Mouse (Mus musculus): ENCODE results near the gene Bag5. TPM values are rescaled to one million over a fixed set of nuclear protein-coding genes. Genes with fewer than 3 reads are reported as not detected.
"Not testable (repeated sequence)": the region's sequence is repeated elsewhere in the genome, so short reads cannot be mapped to it uniquely, and the experiment has no call there.

Bag5 gene
- polyA plus RNA-seq, 1 experiment from 2014 or later, result 65.3 TPM

DNA sequence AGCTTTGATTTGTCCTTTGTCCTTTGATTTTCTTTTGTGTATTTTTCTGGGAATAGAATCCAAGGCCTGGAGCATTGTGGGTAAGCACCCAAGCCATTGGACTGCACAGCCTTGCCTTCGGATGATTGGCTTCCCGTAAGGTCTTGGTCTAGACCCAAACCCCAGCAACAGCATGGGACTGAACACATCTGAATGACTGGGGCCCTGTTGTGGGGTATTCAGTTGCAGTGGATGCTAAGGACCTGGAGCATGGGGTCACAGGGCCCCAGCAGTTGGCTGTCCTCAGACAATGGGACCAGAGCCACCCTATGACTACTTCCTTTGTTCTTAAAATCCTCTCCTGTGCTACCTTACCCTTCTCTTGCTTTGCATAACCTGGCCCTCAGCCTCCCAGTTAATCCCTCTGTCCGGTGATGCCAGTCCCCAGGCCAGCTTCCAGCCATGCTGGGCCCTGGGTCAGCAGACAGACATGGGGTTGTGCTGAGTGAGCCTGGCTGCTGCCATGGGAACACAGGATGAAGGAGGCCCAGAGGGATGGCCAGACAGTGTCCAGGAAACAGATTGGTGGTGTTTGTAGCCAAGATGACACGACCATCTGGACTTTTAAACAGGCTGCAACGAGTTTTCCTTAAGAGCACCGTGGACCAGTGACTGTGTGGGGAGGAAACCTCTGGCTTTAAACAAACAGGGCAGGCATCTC is 11.7 kb upstream of the Bag5 start:
- no peak overlapping the region for H3K9ac ChIP-seq (ENCODE audit: low read depth, low read length)
- peaks cover 5% of the 10 kb centered on the region; the same call in 1 of the 2 replicates for H3K36me3 ChIP-seq (ENCODE audit: control insufficient read depth, insufficient read depth, low read length)
- H3K27ac ChIP-seq (ENCODE audit: low read depth, low read length), result peak overlapping the region; percentile 68
- no peak overlapping the region for H3K4me3 ChIP-seq (ENCODE audit: low read length)
- WGBS, result 39% methylated on average over 6 of the region's 6 CpGs
- H3K4me1 ChIP-seq (ENCODE audit: control insufficient read depth, insufficient read depth, low read depth, low read length), result no peaks in the 10 kb centered on the region; the same call in 1 of the 2 replicates
- no peaks in the 10 kb centered on the region for H3K9me3 ChIP-seq (ENCODE audit: control insufficient read depth, low read length)
- H3K4me2 ChIP-seq (ENCODE audit: low read length), result no peak overlapping the region
- ATAC-seq, result peak; percentile 85
- no peaks in the 10 kb centered on the region for H3K27me3 ChIP-seq (replicated peaks; ENCODE audit: control insufficient read depth, insufficient read depth, low read length)

DNA sequence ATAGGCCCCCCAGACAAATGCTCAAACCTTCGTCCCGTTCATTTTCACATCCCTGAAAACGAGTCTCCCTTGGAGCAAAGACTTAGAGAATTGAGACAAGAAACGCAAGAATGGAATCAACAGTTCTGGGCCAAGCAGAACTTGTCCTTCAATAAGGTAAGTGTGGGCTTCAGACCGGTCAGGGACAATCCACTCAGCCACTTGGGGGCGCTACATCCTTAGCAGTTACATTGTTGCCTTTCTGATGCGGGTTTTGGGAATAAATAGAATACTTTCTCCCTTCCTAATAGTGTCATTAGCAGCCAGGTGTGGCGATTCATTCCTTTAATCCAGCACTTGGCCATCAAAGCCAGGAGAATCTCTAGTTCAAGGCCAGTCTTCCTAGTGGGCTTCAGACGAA is 9.6 kb upstream of the Bag5 start:
- Histone ChIP-seq H3K36me3 (ENCODE audit: control insufficient read depth, insufficient read depth, low read length) (peaks cover 5% of the 10 kb centered on the region; the same call in 1 of the 2 replicates), H3K4me2 (ENCODE audit: low read length) (no peak overlapping the region), H3K9ac (ENCODE audit: low read depth, low read length) (no peak overlapping the region), H3K4me1 (ENCODE audit: control insufficient read depth, insufficient read depth, low read depth, low read length) (peaks cover 3% of the 10 kb centered on the region), H3K4me3 (ENCODE audit: low read length) (no peak overlapping the region), H3K27ac (ENCODE audit: low read depth, low read length) (no peak overlapping the region), H3K27me3 (replicated peaks; ENCODE audit: control insufficient read depth, insufficient read depth, low read length) (no peaks in the 10 kb centered on the region), H3K9me3 (ENCODE audit: control insufficient read depth, low read length) (no peaks in the 10 kb centered on the region)
- ATAC-seq, result no peak
- WGBS, result 77% methylated on average over 9 of the region's 9 CpGs

DNA sequence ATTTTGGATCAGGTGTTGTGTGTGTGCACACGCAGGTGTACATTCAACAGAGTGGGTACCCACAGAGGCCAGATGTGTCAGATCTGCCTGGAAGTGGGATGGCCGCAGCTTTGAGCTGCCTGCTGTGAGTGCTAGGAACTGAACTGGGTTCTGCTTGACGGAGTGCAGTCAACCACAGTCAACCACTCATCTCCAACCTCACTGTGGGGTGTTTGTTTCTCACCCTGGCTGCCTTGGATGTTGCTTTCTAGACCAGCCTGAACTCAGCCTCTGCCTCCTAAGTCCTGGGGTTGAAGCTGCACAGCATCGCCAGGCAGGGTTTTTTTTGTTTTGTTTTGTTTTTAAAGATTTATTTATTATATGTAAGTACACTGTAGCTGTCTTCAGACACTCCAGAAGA is 7.2 kb upstream of the Bag5 start:
- ATAC-seq, result no peak
- no peaks in the 10 kb centered on the region for H3K9me3 ChIP-seq (ENCODE audit: control insufficient read depth, low read length)
- H3K36me3 ChIP-seq (ENCODE audit: control insufficient read depth, insufficient read depth, low read length), result 0 out of 2 replicates have a peak, but pooled peaks cover 3% of the 10 kb centered on the region
- no peak overlapping the region for H3K4me3 ChIP-seq (ENCODE audit: low read length)
- H3K4me2 ChIP-seq (ENCODE audit: low read length), result no peak overlapping the region
- H3K4me1 ChIP-seq (ENCODE audit: control insufficient read depth, insufficient read depth, low read depth, low read length), result peaks cover 3% of the 10 kb centered on the region; the same call in 1 of the 2 replicates
- H3K9ac ChIP-seq (ENCODE audit: low read depth, low read length), result no peak overlapping the region
- H3K27ac ChIP-seq (ENCODE audit: low read depth, low read length), result no peak overlapping the region
- 83% methylated on average over 4 of the region's 4 CpGs for WGBS
- no peaks in the 10 kb centered on the region for H3K27me3 ChIP-seq (replicated peaks; ENCODE audit: control insufficient read depth, insufficient read depth, low read length)

- no peak overlapping the region for H3K9ac ChIP-seq (ENCODE audit: low read depth, low read length)
Observed at GRCm38 (mm10) chr12:111718656-111719055, 5.6 kb upstream of the Bag5 start.

GRCm38 (mm10) chr12:111716505-111716904 is 3.4 kb upstream of the Bag5 start:
- Histone ChIP-seq H3K27me3 (replicated peaks; ENCODE audit: control insufficient read depth, insufficient read depth, low read length) (no peaks in the 10 kb centered on the region), H3K36me3 (ENCODE audit: control insufficient read depth, insufficient read depth, low read length) (no peaks in the 10 kb centered on the region), H3K9me3 (ENCODE audit: control insufficient read depth, low read length) (no peaks in the 10 kb centered on the region), H3K4me1 (ENCODE audit: control insufficient read depth, insufficient read depth, low read depth, low read length) (peaks cover 17% of the 10 kb centered on the region), H3K4me2 (ENCODE audit: low read length) (no peak overlapping the region), H3K4me3 (ENCODE audit: low read length) (no peak overlapping the region), H3K27ac (ENCODE audit: low read depth, low read length) (no peak overlapping the region), H3K9ac (ENCODE audit: low read depth, low read length) (no peak overlapping the region)
- ATAC-seq, result no peak
- WGBS, result 97% methylated on average over 7 of the region's 7 CpGs

More at GRCm38 (mm10) chr12:111718656-111719055, 5.6 kb upstream of the Bag5 start:
- peaks cover 10% of the 10 kb centered on the region for H3K4me1 ChIP-seq (ENCODE audit: control insufficient read depth, insufficient read depth, low read depth, low read length)
- no peaks in the 10 kb centered on the region for H3K9me3 ChIP-seq (ENCODE audit: control insufficient read depth, low read length)
- no peaks in the 10 kb centered on the region for H3K36me3 ChIP-seq (ENCODE audit: control insufficient read depth, insufficient read depth, low read length)
- H3K4me2 ChIP-seq (ENCODE audit: low read length), result no peak overlapping the region
- no peaks in the 10 kb centered on the region for H3K27me3 ChIP-seq (replicated peaks; ENCODE audit: control insufficient read depth, insufficient read depth, low read length)
- H3K4me3 ChIP-seq (ENCODE audit: low read length), result no peak overlapping the region
- peak; percentile 57; the same call in 1 of the 2 replicates for ATAC-seq
- H3K27ac ChIP-seq (ENCODE audit: low read depth, low read length), result peak overlapping the region; percentile 5
- WGBS, result 16% methylated on average over 8 of the region's 8 CpGs

GRCm38 (mm10) chr12:111713880-111714279 is 823 bp upstream of the Bag5 start:
- H3K36me3 ChIP-seq (ENCODE audit: control insufficient read depth, insufficient read depth, low read length), result peaks cover 14% of the 10 kb centered on the region
- peak overlapping the region; percentile 79 for H3K4me2 ChIP-seq (ENCODE audit: low read length)
- peak overlapping the region; percentile 98 for H3K4me3 ChIP-seq (ENCODE audit: low read length)
- H3K27ac ChIP-seq (ENCODE audit: low read depth, low read length); H3K27me3 ChIP-seq (replicated peaks; ENCODE audit: control insufficient read depth, insufficient read depth, low read length); H3K9ac ChIP-seq (ENCODE audit: low read depth, low read length); H3K9me3 ChIP-seq (ENCODE audit: control insufficient read depth, low read length); ATAC-seq: not testable (repeated sequence)
- H3K4me1 ChIP-seq (ENCODE audit: control insufficient read depth, insufficient read depth, low read depth, low read length), result peaks cover 18% of the 10 kb centered on the region
- 75% methylated on average over 6 of the region's 6 CpGs for WGBS

- H3K36me3 ChIP-seq (ENCODE audit: control insufficient read depth, insufficient read depth, low read length), result peaks cover 20% of the 10 kb centered on the region
- peak overlapping the region; percentile 85 for H3K27ac ChIP-seq (ENCODE audit: low read depth, low read length)
- H3K9ac ChIP-seq (ENCODE audit: low read depth, low read length), result peak overlapping the region; percentile 93
- ATAC-seq, result no peak; the same call in 1 of the 2 replicates
- peak overlapping the region; percentile 98 for H3K4me3 ChIP-seq (ENCODE audit: low read length)
- under 1% methylated on average over 24 of the region's 33 CpGs for WGBS
- no peaks in the 10 kb centered on the region for H3K27me3 ChIP-seq (replicated peaks; ENCODE audit: control insufficient read depth, insufficient read depth, low read length)
- H3K9me3 ChIP-seq (ENCODE audit: control insufficient read depth, low read length), result no peaks in the 10 kb centered on the region
- H3K4me2 ChIP-seq (ENCODE audit: low read length), result peak overlapping the region; percentile 79
- H3K4me1 ChIP-seq (ENCODE audit: control insufficient read depth, insufficient read depth, low read depth, low read length), result peaks cover 18% of the 10 kb centered on the region
Observed at GRCm38 (mm10) chr12:111712476-111712875, 581 bp downstream of the Bag5 start.

DNA sequence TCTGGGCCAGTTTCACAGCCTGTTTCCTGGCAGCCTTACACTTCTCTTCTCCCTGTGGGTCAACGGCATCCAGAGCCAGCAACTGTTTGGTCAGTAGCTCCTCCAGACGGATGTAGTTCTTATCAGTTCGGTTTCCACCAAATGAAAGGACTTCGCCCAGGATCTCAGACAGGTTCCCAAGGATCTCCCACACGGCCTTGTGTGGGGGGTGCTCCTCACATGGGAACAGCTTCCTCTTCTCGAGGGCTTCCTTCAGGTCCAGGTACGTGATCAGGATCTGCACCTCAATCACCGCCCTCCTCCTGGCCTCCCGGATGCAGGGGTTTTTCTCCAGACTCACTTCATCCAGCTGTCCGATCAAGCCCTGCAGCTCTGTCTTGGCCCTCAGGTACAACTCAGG is 3.0 kb downstream of the Bag5 start:
- WGBS, result 89% methylated on average over 10 of the region's 10 CpGs
- H3K4me2 ChIP-seq (ENCODE audit: low read length), result no peak overlapping the region
- H3K27me3 ChIP-seq (replicated peaks; ENCODE audit: control insufficient read depth, insufficient read depth, low read length), result no peaks in the 10 kb centered on the region
- peaks cover 18% of the 10 kb centered on the region for H3K4me1 ChIP-seq (ENCODE audit: control insufficient read depth, insufficient read depth, low read depth, low read length)
- H3K9me3 ChIP-seq (ENCODE audit: control insufficient read depth, low read length), result no peaks in the 10 kb centered on the region
- H3K36me3 ChIP-seq (ENCODE audit: control insufficient read depth, insufficient read depth, low read length), result peaks cover 20% of the 10 kb centered on the region
- ATAC-seq, result no peak
- H3K4me3 ChIP-seq (ENCODE audit: low read length), result no peak overlapping the region
- no peak overlapping the region for H3K9ac ChIP-seq (ENCODE audit: low read depth, low read length)
- no peak overlapping the region for H3K27ac ChIP-seq (ENCODE audit: low read depth, low read length)

DNA sequence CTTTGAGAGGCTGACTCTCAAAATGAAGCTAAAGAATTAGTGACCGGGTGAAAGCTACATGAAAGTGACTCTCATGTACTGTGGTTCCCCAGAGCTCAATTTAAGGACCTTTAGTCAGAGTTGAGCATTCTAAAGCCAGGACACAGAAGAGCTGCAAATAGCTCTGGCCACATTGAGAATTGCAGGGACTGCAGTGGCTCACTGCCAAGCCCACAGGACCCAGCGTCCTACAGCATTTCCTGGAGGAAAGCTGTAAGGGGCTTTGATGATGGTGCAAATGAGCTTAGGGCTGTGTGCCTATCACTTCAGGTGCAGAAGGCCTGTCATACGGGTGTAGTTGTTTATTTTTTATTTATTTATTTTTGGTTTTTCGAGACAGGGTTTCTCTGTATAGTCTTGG is 4.9 kb downstream of the Bag5 start:
- Histone ChIP-seq H3K27ac (ENCODE audit: low read depth, low read length) (no peak overlapping the region), H3K4me3 (ENCODE audit: low read length) (no peak overlapping the region), H3K9ac (ENCODE audit: low read depth, low read length) (no peak overlapping the region), H3K36me3 (ENCODE audit: control insufficient read depth, insufficient read depth, low read length) (peaks cover 20% of the 10 kb centered on the region), H3K4me1 (ENCODE audit: control insufficient read depth, insufficient read depth, low read depth, low read length) (peaks cover 14% of the 10 kb centered on the region), H3K9me3 (ENCODE audit: control insufficient read depth, low read length) (no peaks in the 10 kb centered on the region), H3K4me2 (ENCODE audit: low read length) (no peak overlapping the region), H3K27me3 (replicated peaks; ENCODE audit: control insufficient read depth, insufficient read depth, low read length) (no peaks in the 10 kb centered on the region)
- no peak for ATAC-seq
- WGBS, result 80% methylated on average over 4 of the region's 4 CpGs

All from hindbrain, embryonic 16.5 days (tissue).